Mouse (Mus musculus): ENCODE measurements around the gene Foxp3. TPM values are rescaled to one million over a fixed set of nuclear protein-coding genes. Genes with fewer than 3 reads are reported as not detected.

Gene Foxp3
- polyA plus RNA-seq, 1 experiment: 0.06 TPM

DNA sequence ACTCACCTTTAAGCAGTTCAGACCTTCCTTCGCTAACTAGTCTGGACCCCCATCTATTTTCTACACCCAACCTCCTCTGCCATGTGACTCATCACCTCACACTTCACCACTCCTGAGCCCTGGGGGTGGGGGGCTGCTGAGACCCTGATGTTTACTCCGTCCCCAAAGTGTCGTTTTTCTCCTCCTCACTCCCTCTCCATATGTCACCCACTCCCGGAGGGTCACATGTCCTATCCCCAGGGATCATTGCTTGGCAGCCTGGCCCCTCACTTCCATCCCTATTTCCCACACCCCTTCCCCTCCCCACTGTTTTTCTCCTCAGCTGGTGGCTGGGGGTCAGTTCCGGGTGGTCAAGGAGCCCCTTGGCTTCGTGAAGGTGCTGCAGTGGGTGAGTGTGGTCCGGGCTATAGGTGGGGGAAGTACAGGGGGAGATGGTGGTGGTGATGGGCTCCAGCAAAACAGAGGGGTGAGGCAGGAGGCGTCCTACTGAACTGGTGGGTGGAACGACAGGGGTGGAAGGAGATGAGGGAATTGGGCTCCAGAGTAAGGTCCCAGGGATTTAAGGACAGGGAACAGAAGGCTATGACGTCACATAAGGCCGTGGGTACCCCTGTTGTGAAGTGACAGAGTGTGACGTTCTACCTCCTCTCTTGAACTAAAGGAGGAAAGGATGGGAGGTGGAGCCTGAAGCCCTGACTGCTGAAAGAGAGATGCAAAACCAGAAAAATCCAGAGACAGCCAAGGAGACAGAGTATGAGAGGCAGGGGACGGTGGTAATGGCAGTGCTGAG lies 66.3 kb downstream of the Foxp3 start:
- no peak for TF ChIP-seq CEBPB (IDR thresholded peaks at IDR 0.05; ENCODE audit: insufficient read depth, poor library complexity, severe bottlenecking)
- TF ChIP-seq POLR2AphosphoS2 (IDR thresholded peaks at IDR 0.05; ENCODE audit: insufficient read length, low read depth): no peak
- TF ChIP-seq MYOG (IDR thresholded peaks at IDR 0.05; ENCODE audit: control insufficient read depth in 1 of 3, insufficient read depth in 1 of 3, insufficient read length in 2 of 3, low read depth in 2 of 3): no peak
- no peak overlapping the region for H3K4me2 ChIP-seq (ENCODE audit: low read depth)
- no peak overlapping the region for H3K4me3 ChIP-seq
- H3ac ChIP-seq (ENCODE audit: control insufficient read depth, insufficient read length): no peak overlapping the region
- no peaks in the 10 kb centered on the region for H3K79me2 ChIP-seq (ENCODE audit: control insufficient read depth, insufficient read depth)
- no peaks in the 10 kb centered on the region for H3K27me3 ChIP-seq (ENCODE audit: control insufficient read depth, insufficient read depth, insufficient read length)
- no peaks in the 10 kb centered on the region for H3K36me3 ChIP-seq (ENCODE audit: control insufficient read depth, insufficient read depth)

DNA sequence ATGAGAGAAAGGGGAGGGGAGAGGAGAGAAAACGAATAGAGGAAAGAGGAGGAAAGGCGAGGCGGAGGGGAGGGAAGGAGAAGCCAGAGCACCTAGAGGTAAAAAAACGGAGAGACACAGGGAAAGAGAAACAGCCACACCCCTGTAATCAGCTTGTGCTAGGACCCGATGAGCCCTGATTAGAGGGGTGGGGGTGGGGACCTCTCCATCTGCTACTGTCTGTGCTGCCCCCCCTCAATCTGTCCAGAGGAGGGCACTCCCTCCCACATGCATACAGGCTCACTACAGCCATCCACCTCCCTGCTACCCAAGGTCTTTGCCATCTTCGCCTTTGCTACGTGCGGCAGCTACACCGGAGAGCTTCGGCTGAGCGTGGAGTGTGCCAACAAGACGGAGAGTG lies 67.3 kb downstream of the Foxp3 start:
- H3K27me3 ChIP-seq (ENCODE audit: control insufficient read depth, insufficient read depth, insufficient read length): no peaks in the 10 kb centered on the region

More for the DNA sequence above, 67.3 kb downstream of the Foxp3 start:
- H3K36me3 ChIP-seq (ENCODE audit: control insufficient read depth, insufficient read depth): no peaks in the 10 kb centered on the region
- no peak overlapping the region for H3ac ChIP-seq (ENCODE audit: control insufficient read depth, insufficient read length)
- TF ChIP-seq MAX (IDR thresholded peaks at IDR 0.05; ENCODE audit: low read depth): no peak
- TF ChIP-seq TCF3 (IDR thresholded peaks at IDR 0.05; ENCODE audit: insufficient read length, low read depth): no peak
- no peak for TF ChIP-seq POLR2AphosphoS2 (IDR thresholded peaks at IDR 0.05; ENCODE audit: insufficient read length, low read depth)
- no peak for TF ChIP-seq REST (IDR thresholded peaks at IDR 0.05; ENCODE audit: insufficient read depth, insufficient read length)
- no peak for TF ChIP-seq POLR2A (IDR thresholded peaks at IDR 0.05; ENCODE audit: insufficient read length, low read depth)
- TF ChIP-seq MYOD1 (IDR thresholded peaks at IDR 0.05; ENCODE audit: control insufficient read depth in 1 of 3, insufficient read length in 2 of 3, low read depth in 2 of 3): no peak
- TF ChIP-seq SRF (IDR thresholded peaks at IDR 0.05; ENCODE audit: control insufficient read depth, insufficient read length, low read depth): no peak
- no peak for TF ChIP-seq TCF12 (IDR thresholded peaks at IDR 0.05; ENCODE audit: insufficient read depth, poor library complexity, severe bottlenecking)
- TF ChIP-seq CEBPB (IDR thresholded peaks at IDR 0.05; ENCODE audit: insufficient read depth, poor library complexity, severe bottlenecking): no peak
- no peak for TF ChIP-seq E2F4 (IDR thresholded peaks at IDR 0.05; ENCODE audit: insufficient read depth)
- no peak for TF ChIP-seq MYOG (IDR thresholded peaks at IDR 0.05; ENCODE audit: control insufficient read depth in 1 of 3, insufficient read depth in 1 of 3, insufficient read length in 2 of 3, low read depth in 2 of 3)
- TF ChIP-seq USF1 (IDR thresholded peaks at IDR 0.05; ENCODE audit: low read depth): no peak
- no peak overlapping the region for H3K4me3 ChIP-seq
- H3K4me2 ChIP-seq (ENCODE audit: low read depth): no peak overlapping the region
- no peaks in the 10 kb centered on the region for H3K79me2 ChIP-seq (ENCODE audit: control insufficient read depth, insufficient read depth)

Other genes starting within 250 kb of the Foxp3 start
- gene Usp27x, start 197.8 kb upstream of the Foxp3 start, polyA plus RNA-seq (2012; fragmentation: generic; extraction: Trizol): 1.3 TPM
- 3.1 TPM for gene Ppp1r3f, start 639 bp downstream of the Foxp3 start, polyA plus RNA-seq (2012; fragmentation: generic; extraction: Trizol)
- 28.8 TPM for gene Ccdc22, start 31.9 kb downstream of the Foxp3 start, polyA plus RNA-seq (2012; fragmentation: generic; extraction: Trizol)
- not detected for gene Cacna1f, start 33.4 kb downstream of the Foxp3 start, polyA plus RNA-seq (2012; fragmentation: generic; extraction: Trizol)
- gene Syp, start 64.8 kb downstream of the Foxp3 start, polyA plus RNA-seq (2012; fragmentation: generic; extraction: Trizol): 0.54 TPM
- gene Prickle3, start 83.6 kb downstream of the Foxp3 start, polyA plus RNA-seq (2012; fragmentation: generic; extraction: Trizol): 3.8 TPM
- 294 TPM for gene Plp2, start 97.7 kb downstream of the Foxp3 start, polyA plus RNA-seq (2012; fragmentation: generic; extraction: Trizol)
- gene Magix, start 107.6 kb downstream of the Foxp3 start, polyA plus RNA-seq (2012; fragmentation: generic; extraction: Trizol): 0.05 TPM
- 17.1 TPM for gene Gpkow, start 123.5 kb downstream of the Foxp3 start, polyA plus RNA-seq (2012; fragmentation: generic; extraction: Trizol)
- 38.9 TPM for gene Wdr45, start 140.7 kb downstream of the Foxp3 start, polyA plus RNA-seq (2012; fragmentation: generic; extraction: Trizol)
- gene Gm45208, start 148.6 kb downstream of the Foxp3 start, polyA plus RNA-seq (2012; fragmentation: generic; extraction: Trizol): 0.64 TPM
- 64.4 TPM for gene Praf2, start 154.8 kb downstream of the Foxp3 start, polyA plus RNA-seq (2012; fragmentation: generic; extraction: Trizol)
- 2.4 TPM for gene Ccdc120, start 177.3 kb downstream of the Foxp3 start, polyA plus RNA-seq (2012; fragmentation: generic; extraction: Trizol)
- gene Tfe3, start 188.9 kb downstream of the Foxp3 start, polyA plus RNA-seq (2012; fragmentation: generic; extraction: Trizol): 31.9 TPM
- gene Gripap1, start 216.1 kb downstream of the Foxp3 start, polyA plus RNA-seq (2012; fragmentation: generic; extraction: Trizol): 19.8 TPM
- 0.16 TPM for gene Kcnd1, start 248.6 kb downstream of the Foxp3 start, polyA plus RNA-seq (2012; fragmentation: generic; extraction: Trizol)